Mouse (Mus musculus) limb, embryonic 10.5 days (tissue): Measurements from ENCODE around the gene Olfr533. TPM values are rescaled to one million over a fixed set of nuclear protein-coding genes. Genes with fewer than 3 reads are reported as not detected.
"Not testable (repeated sequence)": the region's sequence is repeated elsewhere in the genome, so short reads cannot be mapped to it uniquely, and the experiment has no call there.

ENCODE experiments used
- DNase-seq: peaks from one replicate; pipeline ENCODE4 v3.0.0-alpha.2; 2017; ENCODE audit warnings: low spot score
- H3K27ac ChIP-seq: fragments of 300-500 bp; sonication (generic); 2 replicates; pipeline ENCODE4 v1.5.1; 2016; ENCODE audit warnings: mild to moderate bottlenecking
- H3K27me3 ChIP-seq: fragments of 300-500 bp; sonication (generic); 2 replicates; pipeline ENCODE4 v1.6.1; 2016; ENCODE audit warnings: low read depth, mild to moderate bottlenecking; ENCODE audit not compliant: poor library complexity, severe bottlenecking
- H3K36me3 ChIP-seq: fragments of 300-500 bp; sonication (generic); 2 replicates; pipeline ENCODE4 v1.6.1; 2016; ENCODE audit warnings: mild to moderate bottlenecking, moderate library complexity
- H3K4me1 ChIP-seq: fragments of 300-500 bp; sonication (generic); 2 replicates; pipeline ENCODE4 v1.6.1; 2016
- H3K4me3 ChIP-seq: fragments of 300-500 bp; sonication (generic); 2 replicates; pipeline ENCODE4 v1.5.1; 2016; ENCODE audit warnings: mild to moderate bottlenecking, moderate library complexity
- H3K9me3 ChIP-seq: fragments of 300-500 bp; sonication (generic); replicated peaks from 2 replicates; pipeline ENCODE4 v1.6.1; 2016; ENCODE audit warnings: mild to moderate bottlenecking
- WGBS: fragments of 180-500 bp; shearing (Covaris S2); methylation state at CpG from one replicate; pipeline ENCODE4 v1.1.7; 2016; 5-methylcytosine and 5-hydroxymethylcytosine counted together
- polyA plus RNA-seq: library from polyadenylated mRNA; unstranded; fragments of >200 nt; fragmentation: Nextera tagmentation; extraction: Ambion mirVana; gene quantifications from 2 replicates; pipeline ENCODE4 v1.2.1, GENCODE M21; 2016

Olfr533 gene
- not detected in 2 replicates for polyA plus RNA-seq

- WGBS: 100% methylated on average over 1 of the region's 1 CpGs
- H3K4me1 ChIP-seq, H3K9me3 ChIP-seq, H3K27me3 ChIP-seq, H3K36me3 ChIP-seq, DNase-seq, H3K27ac ChIP-seq, H3K4me3 ChIP-seq: not testable (repeated sequence)
Observed at GRCm38 (mm10) chr7:140463070-140463469, at the start of gene Olfr533. Olfr533 (plus strand) TSS chr7:140463370.

- H3K27me3 ChIP-seq: no peaks in the 10 kb centered on the region
- H3K27ac ChIP-seq: no peak within 1 kb of the TSS
- no peaks in the 10 kb centered on the region for H3K9me3 ChIP-seq
- H3K36me3 ChIP-seq: no peaks in the 10 kb centered on the region
- no peak within 1 kb of the TSS for H3K4me3 ChIP-seq
- H3K4me1 ChIP-seq: no peaks in the 10 kb centered on the region
- no peak for DNase-seq
- WGBS: 97% methylated on average over 1 of the region's 1 CpGs
Observed at GRCm38 (mm10) chr7:140421539-140421938, 41.6 kb upstream of the Olfr533 start, which contains the start of gene Olfr532. Olfr532 (minus strand) TSS chr7:140421639.

- Histone ChIP-seq H3K27me3 (no peaks in the 10 kb centered on the region), H3K36me3 (no peaks in the 10 kb centered on the region), H3K4me3 (no peak overlapping the region), H3K9me3 (no peaks in the 10 kb centered on the region), H3K4me1 (no peaks in the 10 kb centered on the region), H3K27ac (no peak overlapping the region)
- WGBS: 85% methylated on average over 1 of the region's 1 CpGs
- DNase-seq: no peak
Observed at GRCm38 (mm10) chr7:140443141-140443540, 20.0 kb upstream of the Olfr533 start.

- 82% methylated on average over 1 of the region's 1 CpGs for WGBS
- no peaks in the 10 kb centered on the region for H3K9me3 ChIP-seq
- H3K27me3 ChIP-seq: no peaks in the 10 kb centered on the region
- no peaks in the 10 kb centered on the region for H3K4me1 ChIP-seq
- no peaks in the 10 kb centered on the region for H3K36me3 ChIP-seq
- no peak for DNase-seq
- H3K27ac ChIP-seq: no peak overlapping the region
- H3K4me3 ChIP-seq: no peak overlapping the region
Observed at GRCm38 (mm10) chr7:140477886-140478285, 14.7 kb downstream of the Olfr533 start.

- Histone ChIP-seq H3K36me3 (no peaks in the 10 kb centered on the region), H3K27me3 (no peaks in the 10 kb centered on the region), H3K27ac (no peak overlapping the region), H3K4me3 (no peak overlapping the region), H3K4me1 (no peaks in the 10 kb centered on the region), H3K9me3 (no peaks in the 10 kb centered on the region)
- DNase-seq: no peak
- 89% methylated on average over 1 of the region's 1 CpGs for WGBS
Observed at GRCm38 (mm10) chr7:140478733-140479132, 15.6 kb downstream of the Olfr533 start.

- WGBS: 93% methylated on average over 1 of the region's 1 CpGs
- DNase-seq: no peak
- Histone ChIP-seq H3K36me3 (no peaks in the 10 kb centered on the region), H3K27ac (no peak within 1 kb of the TSS), H3K4me1 (no peaks in the 10 kb centered on the region), H3K27me3 (no peaks in the 10 kb centered on the region), H3K4me3 (no peak within 1 kb of the TSS), H3K9me3 (no peaks in the 10 kb centered on the region)
Observed at GRCm38 (mm10) chr7:140483916-140484315, 20.7 kb downstream of the Olfr533 start, which contains the start of gene Olfr535. Olfr535 (plus strand) TSS chr7:140484216.

GRCm38 (mm10) chr7:140488981-140489380, 25.8 kb downstream of the Olfr533 start:
- DNase-seq: no peak
- H3K27me3 ChIP-seq: peaks cover 5% of the 10 kb centered on the region; the same call in 1 of the 2 replicates
- H3K4me1 ChIP-seq: no peaks in the 10 kb centered on the region
- H3K9me3 ChIP-seq: no peaks in the 10 kb centered on the region
- WGBS: 88% methylated on average over 1 of the region's 1 CpGs
- no peak overlapping the region for H3K4me3 ChIP-seq
- no peaks in the 10 kb centered on the region for H3K36me3 ChIP-seq
- H3K27ac ChIP-seq: no peak overlapping the region

- WGBS: 18% methylated on average over 2 of the region's 2 CpGs
- Histone ChIP-seq H3K27me3 (peaks cover 11% of the 10 kb centered on the region; the same call in 1 of the 2 replicates), H3K27ac (no peak overlapping the region), H3K4me1 (no peaks in the 10 kb centered on the region), H3K9me3 (no peaks in the 10 kb centered on the region), H3K36me3 (no peaks in the 10 kb centered on the region), H3K4me3 (no peak overlapping the region)
- DNase-seq: no peak
Observed at GRCm38 (mm10) chr7:140494231-140494630, 31.1 kb downstream of the Olfr533 start.

GRCm38 (mm10) chr7:140494702-140495101, 31.5 kb downstream of the Olfr533 start:
- no peaks in the 10 kb centered on the region for H3K36me3 ChIP-seq
- no peaks in the 10 kb centered on the region for H3K4me1 ChIP-seq
- peaks cover 11% of the 10 kb centered on the region; the same call in 1 of the 2 replicates for H3K27me3 ChIP-seq
- no peak overlapping the region for H3K27ac ChIP-seq
- DNase-seq: no peak
- H3K4me3 ChIP-seq: no peak overlapping the region
- no peaks in the 10 kb centered on the region for H3K9me3 ChIP-seq

- H3K36me3 ChIP-seq, H3K4me3 ChIP-seq, H3K27ac ChIP-seq, H3K4me1 ChIP-seq, DNase-seq, H3K9me3 ChIP-seq, H3K27me3 ChIP-seq: not testable (repeated sequence)
- 80% methylated on average over 2 of the region's 2 CpGs for WGBS
Observed at GRCm38 (mm10) chr7:140507346-140508021, 44.3 kb downstream of the Olfr533 start, which contains the start of gene Olfr536. Olfr536 (minus strand) TSS chr7:140507396.

Other genes with a start within 250 kb of the Olfr533 start
- gene Cd163l1, start 245.1 kb upstream of the Olfr533 start, polyA plus RNA-seq: 0.04 TPM in 1 of 2 replicates, not detected in the other
- not detected in 2 replicates for gene 5830411N06Rik, start 216.1 kb upstream of the Olfr533 start, polyA plus RNA-seq
- not detected in 2 replicates for gene Olfr525, start 142.5 kb upstream of the Olfr533 start, polyA plus RNA-seq
- not detected in 2 replicates for gene Olfr527, start 129.4 kb upstream of the Olfr533 start, polyA plus RNA-seq
- gene Olfr60, start 101.7 kb upstream of the Olfr533 start, polyA plus RNA-seq: not detected in 2 replicates
- not detected in 2 replicates for gene Olfr530, start 87.0 kb upstream of the Olfr533 start, polyA plus RNA-seq
- gene Olfr531, start 60.5 kb upstream of the Olfr533 start, polyA plus RNA-seq: not detected in 2 replicates
- gene Olfr532, start 41.7 kb upstream of the Olfr533 start, polyA plus RNA-seq: not detected in 2 replicates
- gene Olfr535, start 20.8 kb downstream of the Olfr533 start, polyA plus RNA-seq: not detected in 2 replicates
- not detected in 2 replicates for gene Olfr536, start 44.0 kb downstream of the Olfr533 start, polyA plus RNA-seq
- not detected in 2 replicates for gene Olfr538, start 104.5 kb downstream of the Olfr533 start, polyA plus RNA-seq
- not detected in 2 replicates for gene Olfr46, start 137.9 kb downstream of the Olfr533 start, polyA plus RNA-seq
- not detected in 2 replicates for gene Olfr61, start 165.6 kb downstream of the Olfr533 start, polyA plus RNA-seq
- not detected in 2 replicates for gene Olfr53, start 183.1 kb downstream of the Olfr533 start, polyA plus RNA-seq
- not detected in 2 replicates for gene Olfr539, start 196.6 kb downstream of the Olfr533 start, polyA plus RNA-seq
- 0.03 TPM in 1 of 2 replicates, not detected in the other for gene Olfr45, start 218.6 kb downstream of the Olfr533 start, polyA plus RNA-seq
- not detected in 2 replicates for gene Olfr541, start 233.9 kb downstream of the Olfr533 start, polyA plus RNA-seq